Mouse (Mus musculus): ENCODE measurements at regions not wholly inside any gene's neighbourhood (a gene's known extent, or its start where the extent isn't known, plus 50 kb on each side); places are given as distances from the start of the nearest gene placed in this dataset.

DNA sequence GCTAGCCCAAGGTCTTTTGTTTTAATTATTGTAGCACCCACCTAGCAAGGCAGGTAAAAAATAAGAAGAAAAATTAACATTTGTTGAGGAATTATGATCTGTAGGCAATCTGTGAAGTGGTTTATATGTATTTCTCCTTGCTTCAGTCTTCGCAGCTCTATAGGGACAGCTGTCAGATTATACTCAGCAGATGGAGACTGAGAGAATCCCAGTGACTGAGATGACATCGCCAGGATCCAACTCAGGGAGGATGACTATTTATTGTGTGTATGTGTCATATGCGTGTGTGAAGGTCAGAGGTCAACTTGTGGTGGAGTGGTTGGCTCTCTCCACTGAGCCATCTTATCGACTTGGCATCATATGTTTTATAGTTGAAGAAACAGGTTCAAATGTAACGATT, 362.0 kb upstream of the Chd6 start:
- ATAC-seq (replicated peaks; ENCODE audit: poor library complexity) = no peak

DNA sequence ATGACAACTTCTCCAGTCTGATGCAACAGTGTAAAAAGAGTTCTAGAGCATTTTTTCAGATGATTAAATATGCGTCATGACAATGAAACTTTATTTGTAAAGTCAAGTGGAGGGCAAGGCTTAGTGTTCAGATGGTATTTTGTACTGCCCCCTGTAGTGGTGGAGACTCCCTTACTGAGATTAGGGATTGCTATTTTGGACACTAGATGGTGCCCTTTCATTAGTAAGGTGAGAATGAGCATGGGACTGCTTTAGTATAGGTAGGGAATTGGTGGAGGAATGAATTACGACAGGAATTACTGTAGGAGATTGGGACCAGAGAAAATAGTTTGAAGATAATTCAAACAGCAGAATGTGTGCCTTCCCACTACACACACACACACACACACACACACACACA, 361.1 kb upstream of the Chd6 start:
- ATAC-seq (replicated peaks; ENCODE audit: poor library complexity) = peak; percentile 64; the same call in 1 of the 2 replicates

DNA sequence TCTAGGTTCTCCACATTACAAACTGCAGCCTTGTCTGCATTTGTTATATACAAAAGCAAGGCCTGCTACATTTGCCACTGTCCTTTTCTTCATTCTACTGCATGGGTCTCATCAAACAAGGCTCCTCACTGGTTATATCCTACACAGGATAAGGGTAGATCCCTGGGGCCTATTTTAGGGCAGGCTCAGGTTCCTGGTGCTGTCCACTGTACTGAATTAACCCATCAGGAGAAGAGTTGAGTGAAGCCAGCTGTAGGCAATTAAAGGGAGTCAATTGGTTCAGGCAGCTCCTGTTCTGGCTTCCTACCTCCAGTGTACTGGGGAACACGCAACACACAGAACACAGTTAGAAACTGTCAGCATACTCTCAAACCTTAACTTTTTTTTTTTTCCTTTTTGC, 358.2 kb upstream of the Chd6 start:
- no peak for ATAC-seq (replicated peaks; ENCODE audit: poor library complexity)

DNA sequence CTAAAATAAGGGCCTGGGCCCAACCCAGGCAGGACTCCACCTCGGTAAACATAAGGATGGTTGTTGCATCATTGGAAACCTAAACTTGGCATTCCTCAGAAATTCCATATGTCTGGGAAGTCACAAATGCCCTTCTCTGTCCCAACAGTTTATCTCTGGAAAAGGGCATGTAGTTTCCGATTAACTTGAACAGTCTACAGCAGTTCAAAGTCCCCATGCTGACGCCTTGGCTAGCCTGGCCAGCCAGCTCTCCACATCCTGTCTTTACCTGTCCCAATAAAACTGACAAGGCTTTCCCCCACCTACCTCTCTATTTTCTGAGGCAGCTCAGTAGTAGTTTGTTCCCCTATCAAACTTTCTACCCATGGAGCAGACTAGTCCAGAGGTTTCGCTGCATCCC, 351.7 kb upstream of the Chd6 start:
- no peak for ATAC-seq (replicated peaks; ENCODE audit: poor library complexity)

- no peak for ATAC-seq (replicated peaks; ENCODE audit: poor library complexity)
Measured at GRCm38 (mm10) chr2:161454466-161454865, 345.6 kb upstream of the Chd6 start.

DNA sequence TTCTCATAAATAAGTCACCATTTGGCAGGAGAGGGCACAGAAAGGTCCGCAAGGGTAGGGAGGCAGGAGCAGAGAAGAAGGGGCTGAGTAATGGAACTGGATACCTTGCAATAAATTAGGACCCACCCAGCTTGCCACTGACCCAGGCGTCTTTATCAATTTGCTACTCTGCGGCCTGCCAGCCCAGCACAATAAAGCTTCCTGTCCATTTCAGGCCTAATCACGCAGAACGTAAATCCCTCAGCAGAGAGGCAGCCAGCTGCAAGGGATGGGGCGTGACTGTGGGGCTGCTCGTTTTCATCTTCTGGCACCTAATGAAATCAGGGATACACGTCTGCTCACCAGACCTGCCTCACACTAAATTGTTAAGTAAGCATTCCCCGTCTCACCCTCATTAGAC, 324.9 kb upstream of the Chd6 start:
- ATAC-seq (replicated peaks; ENCODE audit: poor library complexity) = no peak

DNA sequence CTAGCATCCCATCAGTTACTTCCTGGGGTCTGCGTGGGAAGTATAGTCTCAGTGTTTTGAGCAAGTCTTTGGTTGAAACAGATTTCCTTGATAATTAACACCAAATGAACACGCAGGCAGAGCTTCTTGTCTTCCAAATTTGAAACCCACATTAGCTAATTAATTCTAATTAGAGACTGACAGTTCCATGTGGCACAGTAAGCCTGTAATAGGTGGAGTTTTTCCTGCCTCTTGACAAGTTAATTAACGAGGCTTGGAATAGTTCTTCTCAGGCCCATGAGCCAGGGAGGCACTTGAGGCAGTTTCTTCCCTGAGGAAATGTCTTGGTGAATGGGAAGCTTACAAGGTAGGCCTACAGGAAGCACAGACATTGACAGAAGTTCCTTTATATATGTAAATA, 320.4 kb upstream of the Chd6 start:
- ATAC-seq (replicated peaks; ENCODE audit: poor library complexity) = no peak

DNA sequence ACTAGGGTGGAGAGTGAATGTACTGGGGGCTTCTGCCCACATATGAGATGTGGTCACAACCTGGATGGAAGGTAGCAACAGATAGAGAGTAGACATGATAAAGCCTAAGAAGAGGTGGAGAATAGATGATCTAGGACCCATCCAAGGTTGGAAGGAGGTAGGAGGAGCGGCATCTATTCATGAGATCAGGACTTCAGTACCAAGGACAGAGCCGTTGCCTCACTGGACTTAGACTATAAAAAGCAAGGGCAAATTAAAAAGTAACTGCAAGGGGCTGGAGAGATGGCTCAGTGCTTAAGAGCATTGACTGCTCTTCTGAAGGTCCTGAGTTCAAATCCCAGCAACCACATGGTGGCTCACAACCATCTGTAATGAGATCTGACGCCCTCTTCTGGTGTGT, 316.7 kb upstream of the Chd6 start:
- ATAC-seq (replicated peaks; ENCODE audit: poor library complexity) = no peak

DNA sequence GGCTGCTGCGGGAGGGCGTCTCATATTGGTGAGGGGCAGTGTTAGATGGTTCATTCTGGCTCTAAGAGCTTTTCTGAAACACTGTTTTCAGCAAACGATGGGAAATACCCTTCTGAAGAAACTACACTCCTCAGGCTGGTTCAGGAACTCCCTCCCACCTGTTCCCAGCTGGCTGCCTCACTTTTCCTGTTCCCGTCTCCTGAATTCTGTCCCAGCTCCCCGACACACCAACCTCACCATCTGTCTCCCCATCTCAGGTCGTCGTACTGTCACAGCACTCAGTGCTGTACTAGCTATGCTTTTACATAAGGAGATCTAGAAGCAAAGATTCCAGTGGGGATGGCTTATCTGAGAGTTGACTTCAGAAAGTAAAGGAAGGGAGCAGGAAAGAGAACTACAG, 309.2 kb upstream of the Chd6 start:
- no peak for ATAC-seq (replicated peaks; ENCODE audit: poor library complexity)

DNA sequence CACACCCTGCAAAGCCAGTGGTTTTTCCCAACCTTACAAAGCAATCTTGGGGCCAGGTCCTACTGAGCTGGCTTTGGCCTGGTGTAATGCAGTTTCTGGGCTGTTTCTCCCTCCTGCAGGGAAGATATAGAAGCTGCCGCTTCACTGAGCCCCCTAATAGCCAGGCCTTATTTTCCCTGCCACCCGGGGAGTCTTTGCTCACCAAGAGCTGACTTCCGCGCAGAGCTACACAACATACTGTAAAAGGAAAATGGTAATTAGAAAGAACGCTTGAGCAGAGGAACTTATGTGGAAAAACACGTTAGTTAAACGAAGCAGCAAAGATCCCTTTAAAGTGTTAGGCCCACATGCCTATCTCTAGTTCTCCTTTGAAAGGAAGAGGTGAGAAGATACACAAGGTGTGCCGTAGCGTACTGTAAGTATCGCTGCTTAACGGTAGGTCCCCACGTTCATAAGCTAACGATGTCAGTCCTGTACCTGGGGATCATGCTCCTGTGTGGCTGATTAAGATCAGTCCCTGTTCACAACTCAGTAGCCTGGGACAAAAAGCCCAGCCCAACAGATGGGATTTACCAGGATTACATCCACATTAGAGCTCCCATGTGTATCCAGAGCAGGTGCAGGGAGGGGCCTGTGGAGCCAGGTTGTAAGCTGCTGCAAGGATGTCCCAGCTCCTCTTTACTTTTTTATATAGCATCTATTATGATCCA, 307.5 kb upstream of the Chd6 start:
- no peak for ATAC-seq (replicated peaks; ENCODE audit: poor library complexity)

GRCm38 (mm10) chr2:161408306-161408705, 299.4 kb upstream of the Chd6 start:
- ATAC-seq (replicated peaks; ENCODE audit: poor library complexity) = no peak

DNA sequence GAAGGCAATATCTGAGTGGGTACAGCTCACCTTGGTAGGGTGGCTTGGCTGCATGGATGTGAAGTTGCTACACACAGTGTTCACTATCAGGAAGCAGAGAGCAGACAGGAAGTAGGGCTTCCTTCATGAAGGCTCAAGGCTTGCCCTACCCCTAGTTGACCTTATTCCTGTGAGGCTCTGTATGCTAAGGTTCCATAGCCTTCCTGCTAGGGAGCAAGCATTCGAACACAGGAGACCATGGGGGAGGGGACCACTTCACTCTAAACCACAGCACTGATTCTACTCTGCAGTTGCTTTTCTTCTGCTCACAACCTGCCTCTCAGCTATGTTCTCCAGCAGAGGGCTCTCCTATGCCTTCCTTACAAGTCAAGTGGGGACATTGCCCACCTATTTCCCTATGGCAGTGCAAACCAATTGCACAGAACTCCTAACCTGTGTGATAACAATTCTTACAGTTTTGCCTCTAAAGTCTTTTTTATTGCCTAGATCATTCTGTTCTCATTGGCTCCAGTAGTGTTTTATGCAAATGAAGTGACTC, 297.0 kb upstream of the Chd6 start:
- ATAC-seq (replicated peaks; ENCODE audit: poor library complexity) = no peak

- ATAC-seq (replicated peaks; ENCODE audit: poor library complexity) = no peak
Measured at GRCm38 (mm10) chr2:161398061-161398460, 289.2 kb upstream of the Chd6 start.

DNA sequence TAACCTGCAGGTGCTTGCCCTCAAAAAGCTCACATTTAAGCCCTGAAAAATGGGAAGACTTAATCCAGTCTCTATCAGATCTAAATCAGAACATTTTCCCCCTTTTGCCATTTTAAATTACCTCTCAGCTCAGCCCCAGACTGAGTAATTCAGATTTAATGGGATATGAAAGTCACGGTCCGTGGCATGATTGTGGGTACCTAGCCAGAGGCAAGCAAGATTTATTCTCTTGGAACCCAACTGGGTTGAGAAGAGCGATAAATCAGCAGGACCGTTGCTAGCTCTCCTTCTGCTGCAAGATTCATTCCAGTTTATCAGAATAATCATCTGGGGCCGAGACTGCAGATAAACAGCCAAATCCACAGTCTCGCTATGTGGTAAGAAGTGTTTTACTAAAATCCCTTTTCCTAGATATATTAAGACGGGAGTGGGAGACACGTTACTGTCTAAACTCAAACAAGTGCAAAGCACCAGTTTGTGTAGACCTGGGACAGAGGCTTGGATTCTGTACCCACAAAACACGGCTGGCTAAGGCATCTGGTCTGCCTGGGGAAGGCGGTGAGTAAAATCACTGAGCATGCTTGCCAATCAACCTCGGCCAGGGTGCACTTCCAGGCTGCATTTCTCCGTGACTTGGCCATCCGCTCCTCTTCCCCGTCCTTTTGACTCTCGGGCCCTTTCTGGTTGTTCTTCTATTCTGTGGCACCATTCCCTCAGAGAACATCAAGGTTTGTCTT, 282.2 kb upstream of the Chd6 start:
- ATAC-seq (replicated peaks; ENCODE audit: poor library complexity) = no peak

DNA sequence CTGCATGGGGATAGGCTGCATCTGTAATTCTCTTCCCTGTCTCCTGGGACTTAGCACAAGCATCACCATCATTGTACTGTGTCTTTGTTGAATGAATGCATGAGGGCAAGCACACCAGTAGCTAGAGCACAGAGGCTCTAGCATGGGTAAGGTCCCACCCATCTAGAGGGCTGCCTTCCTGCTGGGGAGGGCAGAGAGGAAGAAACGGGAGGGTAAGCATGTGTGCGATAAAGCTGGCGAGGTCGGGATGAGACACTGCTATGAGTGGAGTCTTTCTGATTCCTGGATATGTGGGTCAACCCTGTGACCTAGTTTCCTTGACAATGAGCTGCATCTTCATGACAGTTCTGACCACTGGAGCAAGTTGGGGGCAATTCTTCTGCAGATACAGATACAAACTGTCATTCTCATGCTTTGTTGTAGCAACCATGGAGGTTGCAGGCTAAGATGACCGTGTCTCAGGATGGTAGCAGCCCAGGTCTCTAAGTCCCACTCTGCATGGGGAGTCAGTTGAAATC, 280.5 kb upstream of the Chd6 start:
- ATAC-seq (replicated peaks; ENCODE audit: poor library complexity) = no peak

DNA sequence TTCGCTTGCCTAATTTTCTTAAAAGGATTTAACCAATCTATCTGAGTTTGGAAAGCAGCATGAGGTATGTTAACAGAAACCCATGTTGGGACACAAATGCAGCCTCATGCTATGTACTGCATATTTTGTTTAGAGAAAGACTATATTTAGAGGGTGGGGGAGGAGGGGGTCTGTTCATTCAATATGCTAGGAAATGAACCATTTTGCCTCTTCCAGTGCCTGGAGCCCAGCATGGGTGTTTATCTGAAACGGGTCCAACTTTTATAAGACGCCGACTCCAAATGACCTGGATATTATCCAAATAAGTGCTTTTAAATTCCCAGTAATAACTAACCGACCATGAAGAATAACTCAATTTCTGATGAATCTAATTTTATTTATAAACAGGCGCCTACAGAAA, 278.2 kb upstream of the Chd6 start:
- no peak for ATAC-seq (replicated peaks; ENCODE audit: poor library complexity)

- no peak for ATAC-seq (replicated peaks; ENCODE audit: poor library complexity)
Measured at GRCm38 (mm10) chr2:161382411-161382810, 273.5 kb upstream of the Chd6 start.

- ATAC-seq (replicated peaks; ENCODE audit: poor library complexity) = no peak
Measured at GRCm38 (mm10) chr2:161378313-161378712, 269.4 kb upstream of the Chd6 start.

DNA sequence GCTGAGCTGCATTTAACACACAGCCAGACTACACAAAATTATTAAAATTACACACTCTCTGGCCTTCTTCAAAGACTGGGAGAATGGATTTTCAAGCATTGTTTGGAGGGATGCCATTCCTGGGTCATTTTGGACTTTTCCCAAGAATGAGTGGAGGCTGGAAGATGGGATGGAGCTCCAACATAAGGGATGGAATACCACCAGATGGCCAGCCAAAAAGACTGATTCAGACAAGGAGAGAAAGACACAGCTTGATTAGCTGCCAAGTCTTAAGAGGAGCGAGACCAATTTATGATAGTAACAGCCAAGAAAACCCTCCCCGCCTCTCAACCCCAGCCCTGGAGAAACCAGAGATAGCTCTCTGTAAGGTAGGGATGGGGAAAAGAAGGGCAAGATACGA, 253.4 kb upstream of the Chd6 start:
- ATAC-seq (replicated peaks; ENCODE audit: poor library complexity) = no peak

DNA sequence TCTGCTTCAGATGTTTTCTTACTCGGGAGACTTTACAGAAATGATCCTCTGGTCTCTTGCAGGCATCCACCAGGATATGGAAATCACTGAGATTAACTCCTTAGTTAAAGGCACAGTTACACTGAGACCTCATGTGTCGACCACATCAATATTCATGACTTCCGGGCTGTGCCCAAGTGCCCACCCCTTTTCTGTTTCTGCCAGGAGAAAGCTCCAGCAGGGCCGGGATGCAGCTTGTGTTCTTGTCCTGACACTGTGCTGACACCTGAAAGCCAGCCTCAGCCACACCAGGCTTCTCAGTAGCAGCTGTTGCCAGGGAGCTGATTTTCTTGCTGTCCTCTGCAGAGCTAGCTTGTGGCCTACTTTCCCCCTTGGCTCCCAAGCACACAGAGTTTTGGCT, 240.2 kb upstream of the Chd6 start:
- no peak for ATAC-seq (replicated peaks; ENCODE audit: poor library complexity)

DNA sequence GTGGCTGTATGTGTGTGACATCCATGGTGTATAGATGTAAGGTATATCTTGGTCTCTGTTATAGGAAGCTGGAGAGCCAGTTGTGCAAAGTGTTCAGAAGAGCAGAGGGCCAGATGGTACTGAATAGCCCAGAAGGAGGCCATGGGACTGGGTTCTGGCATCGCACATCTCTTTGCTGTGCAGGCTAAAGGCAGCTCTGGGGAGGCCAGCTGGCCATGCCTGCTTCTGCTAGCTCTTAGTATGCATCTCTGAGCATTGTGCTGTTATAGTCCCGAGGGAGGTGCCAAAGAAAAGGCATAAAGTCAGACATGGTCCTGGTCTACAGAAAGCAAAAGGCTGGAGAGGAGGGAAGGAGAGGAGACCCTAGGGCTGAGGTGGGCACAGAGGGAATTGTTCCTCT, 235.1 kb upstream of the Chd6 start:
- no peak for ATAC-seq (replicated peaks; ENCODE audit: poor library complexity)

DNA sequence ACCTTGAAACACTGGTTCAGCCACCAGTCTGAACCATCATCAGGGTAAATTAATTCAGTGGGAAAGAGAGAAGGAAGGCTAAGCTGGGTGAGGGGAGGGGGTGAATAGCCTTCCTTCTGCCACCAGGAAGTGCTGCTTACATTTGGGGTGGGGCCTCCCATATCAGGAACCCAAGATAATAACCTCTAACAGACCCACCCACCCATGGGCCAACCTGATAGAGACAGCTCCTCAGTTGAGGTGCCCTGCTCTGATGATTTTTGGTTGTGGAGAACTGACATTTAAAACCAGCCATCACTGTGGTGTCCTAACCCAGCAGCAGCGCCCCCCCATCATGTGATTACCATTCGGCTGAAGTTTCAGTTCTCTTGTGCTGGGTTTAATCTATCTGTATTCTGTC, 233.8 kb upstream of the Chd6 start:
- ATAC-seq (replicated peaks; ENCODE audit: poor library complexity) = no peak

All from megakaryocyte progenitor cell, adult 5-6 weeks (primary cell).